Mouse (Mus musculus) stomach, postnatal 0 days (tissue): ENCODE results near the gene Snrnp27.

Source experiments
- CTCF ChIP-seq: IDR thresholded peaks from 2 replicates; pipeline ENCODE4 v1.5.1; 2016; ENCODE audit warnings: antibody characterized with exemption, low read depth, mild to moderate bottlenecking, moderate library complexity
- EP300 ChIP-seq: optimal IDR thresholded peaks from 2 replicates; pipeline ENCODE3; 2016; ENCODE audit warnings: antibody characterized with exemption

- TF ChIP-seq EP300 (no peak), CTCF (peak; percentile 48)
Observed at GRCm38 (mm10) chr6:86654270-86654916, 29.9 kb downstream of the Snrnp27 start.
